Mouse (Mus musculus) central nervous system, embryonic 18 days (tissue): Measurements from ENCODE around the gene Zkscan16. TPM values are rescaled to one million over a fixed set of nuclear protein-coding genes. Genes with fewer than 3 reads are reported as not detected.

Source experiments
- polyA plus RNA-seq: library from polyadenylated mRNA; depleted of rRNA; stranded (reverse); fragments of >200 nt; gene quantifications from 2 replicates; pipeline ENCODE4 v1.2.3, GENCODE M21; 2012; rRNA removed

Zkscan16 gene
- polyA plus RNA-seq = 4.9 and 5.4 TPM in 2 replicates

DNA sequence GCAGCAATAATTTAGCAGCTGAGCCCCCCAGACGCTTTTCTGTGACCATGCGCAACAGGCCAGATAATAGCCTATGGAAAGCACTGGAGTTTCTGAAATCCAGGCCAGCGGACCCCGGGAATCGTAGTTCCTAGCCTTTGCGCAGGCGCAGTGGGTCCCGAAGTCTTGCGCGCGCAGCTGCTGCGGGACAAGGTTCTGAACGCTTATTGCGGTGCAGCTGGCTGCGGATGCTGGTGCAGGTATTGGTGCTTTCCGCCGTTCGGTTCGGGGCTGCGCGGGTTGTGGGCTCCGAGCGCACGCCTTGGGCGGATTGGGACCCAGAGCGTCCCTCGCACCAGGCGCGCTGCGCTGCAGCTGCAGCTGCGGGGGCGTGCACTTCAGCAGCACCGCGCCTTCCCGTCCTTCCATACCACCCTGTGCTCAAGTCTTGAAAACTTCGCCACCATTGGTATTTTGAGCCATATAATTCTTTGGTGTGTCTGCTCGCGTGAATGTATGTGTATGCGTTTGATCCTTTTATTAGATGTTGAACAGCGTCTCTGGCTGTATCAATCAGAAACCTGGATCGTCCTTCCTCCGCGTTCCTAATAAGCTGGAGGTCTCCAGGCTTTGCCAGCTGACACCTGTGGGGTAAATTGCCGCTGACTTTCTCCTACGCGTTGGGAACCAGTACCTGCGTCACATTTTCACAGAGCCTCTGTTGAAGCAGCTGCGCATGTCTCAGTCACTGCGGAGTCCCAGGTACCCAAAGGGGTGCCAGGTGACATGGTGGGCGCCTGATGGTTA, at the start of gene Zkscan16:
Zkscan16 (plus strand) TSS at position 209 of the 786 bp plus-strand sequence.

DNA sequence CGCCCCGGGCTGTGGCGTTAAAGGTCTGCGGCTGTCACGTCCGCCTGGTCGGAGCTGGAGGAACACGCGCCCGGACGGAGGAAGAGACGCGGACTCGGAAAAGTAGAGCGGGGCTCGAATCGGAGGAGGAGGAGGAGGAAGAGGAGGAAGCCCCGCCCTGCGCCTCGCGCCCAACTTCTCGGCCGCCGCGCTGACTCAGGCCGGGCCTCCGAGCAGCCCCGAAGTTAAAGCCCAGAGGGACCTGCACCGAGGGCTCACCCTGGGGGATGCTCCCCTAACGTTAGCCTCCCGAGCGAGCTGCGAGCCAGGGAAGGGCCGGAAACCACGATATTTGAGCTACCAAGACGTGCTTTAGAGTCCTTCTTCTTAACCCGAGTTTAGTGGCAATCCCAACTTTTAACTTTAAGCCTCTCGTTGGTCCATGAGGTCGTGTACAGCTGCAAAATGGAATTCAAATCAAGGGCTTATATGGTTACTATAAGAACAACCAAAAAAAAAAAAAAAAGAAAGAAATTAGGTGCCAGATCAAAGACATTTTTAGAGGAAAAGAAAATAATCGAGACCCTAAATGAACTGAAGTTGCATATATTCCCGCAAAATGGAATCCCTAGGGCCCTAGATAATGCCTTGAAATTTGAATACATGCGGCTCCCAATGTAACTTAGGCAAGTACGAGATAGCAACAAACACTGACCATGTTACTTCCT, 30.6 kb upstream of the Zkscan16 start, which contains the start of gene Ecpas:
Ecpas (minus strand) TSS at position 121 of the 707 bp plus-strand sequence.

GRCm38 (mm10) chr4:58986540-58987190, 43.2 kb downstream of the Zkscan16 start, which contains the start of gene Ptgr1:
TSS of gene Ptgr1 (minus strand) at chr4:58987119.

GRCm38 (mm10) chr4:58994762-58995161, 51.3 kb downstream of the Zkscan16 start, which contains the start of gene Dnajc25:
TSS of gene Dnajc25 (plus strand) at chr4:58995062.

GRCm38 (mm10) chr4:59002948-59003805, 59.7 kb downstream of the Zkscan16 start, which contains the start of gene Gm20503:
TSS of gene Gm20503 (plus strand) at chr4:59003210.

Other genes starting within 250 kb of the Zkscan16 start
- gene Olfr267, start 155.9 kb upstream of the Zkscan16 start, polyA plus RNA-seq = 0.39 and 0.40 TPM in 2 replicates
- 29.2 and 31.7 TPM in 2 replicates for gene Ecpas, start 30.9 kb upstream of the Zkscan16 start, polyA plus RNA-seq
- 2.7 and 4.0 TPM in 2 replicates for gene Ptgr1, start 43.5 kb downstream of the Zkscan16 start, polyA plus RNA-seq
- 4.5 and 4.6 TPM in 2 replicates for gene Dnajc25, start 51.4 kb downstream of the Zkscan16 start, polyA plus RNA-seq
- gene Gm20503, start 59.6 kb downstream of the Zkscan16 start, polyA plus RNA-seq = not detected in 2 replicates
- 105 and 111 TPM in 2 replicates for gene Gng10, start 91.5 kb downstream of the Zkscan16 start, polyA plus RNA-seq
- not detected in 2 replicates for gene AI481877, start 195.4 kb downstream of the Zkscan16 start, polyA plus RNA-seq
- gene Ugcg, start 245.6 kb downstream of the Zkscan16 start, polyA plus RNA-seq = 66.3 and 66.9 TPM in 2 replicates